Mouse (Mus musculus) retina, embryonic 14.5 days (tissue): ENCODE measurements around the gene Col15a1.

ENCODE experiments used
- DNase-seq: peaks from one replicate; pipeline ENCODE4 v3.0.0-alpha.2; 2015; ENCODE audit warnings: low spot score

Col15a1 gene

DNA sequence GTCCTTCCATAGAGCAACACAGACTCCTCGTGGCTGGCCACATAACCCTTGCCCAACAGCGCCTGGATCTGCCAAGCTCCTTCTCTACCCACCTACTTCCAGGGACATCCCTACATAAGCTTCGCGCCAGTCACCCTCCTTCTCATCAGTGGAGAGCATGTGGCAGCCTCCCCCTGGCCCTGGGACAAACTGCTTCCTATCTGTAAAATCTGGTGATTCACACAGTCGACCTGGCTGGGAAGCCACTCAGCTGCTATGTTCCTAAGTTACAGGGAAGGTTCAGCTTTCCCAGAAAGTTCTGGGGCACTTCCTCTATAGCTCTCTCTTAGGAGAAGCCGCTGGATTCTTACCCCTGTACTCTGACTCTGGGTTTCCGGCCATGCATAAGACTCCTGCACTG is 22.5 kb downstream of the Col15a1 start:
- DNase-seq, result no peak

DNA sequence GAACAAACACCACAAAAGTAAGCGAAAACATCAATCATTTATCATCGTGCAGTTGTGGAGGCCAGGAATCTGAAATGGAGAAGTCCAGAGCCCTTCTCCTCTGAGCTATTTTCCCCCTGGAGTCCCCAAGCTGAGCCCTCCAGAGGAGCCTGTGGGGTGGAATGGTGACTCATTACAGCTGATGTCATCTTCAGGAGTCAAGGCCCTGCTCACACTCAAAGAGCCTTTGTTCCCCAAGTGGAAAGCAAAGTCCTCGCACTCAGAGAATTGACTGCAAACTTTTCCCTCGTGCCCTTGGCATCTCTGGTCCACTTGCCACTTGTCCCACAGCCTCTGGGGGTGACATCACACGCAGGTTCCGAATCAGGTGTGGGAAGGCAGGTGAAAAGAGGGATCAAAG is 23.4 kb downstream of the Col15a1 start:
- DNase-seq, result no peak

DNA sequence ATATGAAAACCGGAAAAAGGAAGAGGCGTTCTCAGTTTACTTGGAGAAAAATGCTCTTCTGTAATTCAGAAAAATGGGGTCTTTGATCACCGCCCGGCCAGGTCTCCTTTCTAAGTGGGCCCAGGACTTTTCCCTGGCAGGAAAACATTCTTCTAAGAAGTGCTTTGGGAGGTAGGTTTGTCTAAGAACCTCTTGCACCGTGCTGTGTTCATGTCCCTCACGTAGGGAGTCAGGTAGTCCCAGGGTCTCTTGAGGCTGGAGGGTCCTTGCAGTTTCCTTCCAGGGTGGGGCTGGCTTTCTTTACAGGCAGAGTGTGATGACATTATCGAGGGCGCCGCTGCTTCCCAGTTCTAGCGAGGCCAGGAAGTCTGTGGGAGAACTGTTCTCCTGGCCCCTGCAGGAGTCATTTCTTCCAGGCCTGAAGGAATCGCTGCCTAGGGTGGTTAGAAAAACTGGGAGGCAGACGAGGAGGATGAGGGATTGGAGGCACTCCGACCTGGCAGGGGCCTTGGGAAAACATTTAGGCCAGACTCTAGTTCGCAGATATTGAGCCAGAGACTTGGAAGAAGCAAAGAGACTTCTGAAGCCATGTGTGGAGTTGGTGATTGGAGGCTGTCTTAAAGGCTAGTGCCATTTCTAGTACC is 25.4 kb downstream of the Col15a1 start:
- DNase-seq, result no peak

GRCm38 (mm10) chr4:47234667-47235267 is 26.8 kb downstream of the Col15a1 start:
- peak; percentile 77 for DNase-seq

GRCm38 (mm10) chr4:47235312-47235711 is 27.4 kb downstream of the Col15a1 start:
- no peak for DNase-seq

- no peak for DNase-seq
These were observed 28.1 kb downstream of the Col15a1 start for GRCm38 (mm10) chr4:47236104-47236503.

- DNase-seq, result peak; percentile 63
These were observed 29.3 kb downstream of the Col15a1 start for GRCm38 (mm10) chr4:47237220-47237619.

- no peak for DNase-seq
These were observed 31.2 kb downstream of the Col15a1 start for GRCm38 (mm10) chr4:47239114-47239513.

DNA sequence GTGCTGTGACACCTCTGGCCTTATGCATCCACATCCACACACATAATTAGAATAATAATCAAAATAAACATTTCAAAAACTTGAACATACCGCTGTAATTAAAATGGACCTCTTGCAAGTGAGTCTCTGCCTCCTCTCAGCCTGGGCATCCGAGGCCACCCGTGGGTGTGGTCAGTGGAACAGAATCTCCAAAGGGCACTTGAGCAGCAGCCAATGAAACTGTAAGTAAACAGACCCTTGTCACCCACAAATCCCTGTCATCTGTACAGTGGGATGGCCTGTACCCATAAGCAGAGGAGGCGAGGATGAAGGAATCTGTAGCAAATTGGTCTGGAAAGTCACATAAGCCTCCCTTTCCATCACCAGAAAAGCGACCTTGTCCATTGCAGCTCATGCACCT is 32.9 kb downstream of the Col15a1 start:
- no peak for DNase-seq

- no peak for DNase-seq
These were observed 34.2 kb downstream of the Col15a1 start for GRCm38 (mm10) chr4:47242127-47242526.

DNA sequence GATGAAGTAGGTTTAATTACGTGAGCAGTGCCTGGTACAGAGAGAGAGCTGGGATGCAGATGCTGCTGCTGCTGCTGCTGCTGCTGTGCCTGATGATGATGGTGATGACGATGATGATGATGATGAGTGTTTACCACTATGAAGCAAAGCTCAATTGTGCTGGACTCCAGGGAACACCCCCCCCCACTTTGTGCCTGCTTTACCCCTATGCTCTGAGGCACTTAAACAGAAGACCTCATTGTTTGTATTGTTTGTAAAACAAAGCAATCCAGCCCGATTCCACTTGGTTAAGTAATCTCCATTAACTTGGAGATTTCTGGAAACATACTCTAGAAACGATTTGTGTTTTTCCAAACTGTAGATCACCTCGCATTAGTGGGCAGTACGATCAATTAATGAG is 36.7 kb downstream of the Col15a1 start:
- peak; percentile 62 for DNase-seq

- no peak for DNase-seq
These were observed 37.7 kb downstream of the Col15a1 start for GRCm38 (mm10) chr4:47245621-47246020.

- DNase-seq, result peak; percentile 78
These were observed 38.9 kb downstream of the Col15a1 start for GRCm38 (mm10) chr4:47246811-47247210.

- DNase-seq, result no peak
These were observed 39.6 kb downstream of the Col15a1 start for GRCm38 (mm10) chr4:47247574-47247973.

- DNase-seq, result no peak
These were observed 41.2 kb downstream of the Col15a1 start for GRCm38 (mm10) chr4:47249193-47249592.

DNA sequence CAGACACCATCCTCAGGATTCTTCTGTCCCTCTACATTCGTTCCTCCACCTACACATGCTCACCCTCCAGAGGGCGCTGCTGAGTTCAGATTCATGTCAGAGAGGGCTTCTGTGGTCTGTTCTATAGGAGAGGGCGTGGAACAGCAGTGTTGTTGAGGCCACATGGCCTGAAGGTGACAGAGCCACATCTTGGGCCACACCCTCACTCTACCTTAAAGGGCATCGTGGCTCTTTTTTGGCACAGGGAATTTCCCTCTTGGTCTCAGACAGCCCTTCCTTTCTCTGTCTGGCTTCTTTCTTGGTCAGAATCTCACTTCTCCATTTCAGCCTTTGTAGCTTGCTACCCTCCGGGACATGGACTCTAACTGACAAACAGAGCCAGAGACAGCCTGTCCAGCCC is 43.1 kb downstream of the Col15a1 start:
- peak; percentile 72 for DNase-seq

DNA sequence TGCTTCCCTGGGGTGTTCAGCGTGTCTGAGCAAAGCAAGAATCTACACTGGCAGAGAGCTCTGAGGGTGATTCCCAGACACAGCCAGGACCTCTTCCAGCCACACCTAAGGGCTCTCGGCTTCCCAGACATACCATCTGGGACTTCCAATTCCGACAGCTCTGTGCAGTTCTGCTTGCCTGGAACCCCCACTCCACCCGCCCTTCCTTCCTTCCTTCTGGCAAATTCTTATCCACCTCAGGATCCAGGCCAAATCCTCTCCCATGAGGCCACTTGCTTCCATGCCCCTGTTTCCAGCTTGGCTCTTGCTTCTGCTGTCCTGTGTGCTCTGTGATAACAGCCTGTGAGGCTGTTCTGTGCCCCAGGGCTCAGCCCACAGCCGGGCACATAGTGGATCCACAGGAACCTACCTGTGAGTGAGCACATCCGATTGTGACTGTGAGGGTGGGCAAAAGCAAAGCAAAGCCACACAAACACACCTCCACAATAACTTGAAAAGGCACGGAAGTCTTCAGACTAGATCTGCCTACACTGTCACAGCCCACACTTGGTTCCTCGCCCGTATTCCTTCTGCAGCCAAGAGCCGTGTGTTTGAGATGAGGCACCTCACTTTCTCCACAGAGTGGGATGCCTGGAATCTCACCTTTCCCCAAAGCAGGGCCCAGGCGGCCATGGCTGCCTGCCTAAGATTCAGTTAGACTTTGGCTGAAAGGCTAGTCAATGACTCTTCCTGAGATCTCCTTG is 43.9 kb downstream of the Col15a1 start:
- DNase-seq, result no peak

- no peak for DNase-seq
These were observed 44.7 kb downstream of the Col15a1 start for GRCm38 (mm10) chr4:47252627-47253026.

DNA sequence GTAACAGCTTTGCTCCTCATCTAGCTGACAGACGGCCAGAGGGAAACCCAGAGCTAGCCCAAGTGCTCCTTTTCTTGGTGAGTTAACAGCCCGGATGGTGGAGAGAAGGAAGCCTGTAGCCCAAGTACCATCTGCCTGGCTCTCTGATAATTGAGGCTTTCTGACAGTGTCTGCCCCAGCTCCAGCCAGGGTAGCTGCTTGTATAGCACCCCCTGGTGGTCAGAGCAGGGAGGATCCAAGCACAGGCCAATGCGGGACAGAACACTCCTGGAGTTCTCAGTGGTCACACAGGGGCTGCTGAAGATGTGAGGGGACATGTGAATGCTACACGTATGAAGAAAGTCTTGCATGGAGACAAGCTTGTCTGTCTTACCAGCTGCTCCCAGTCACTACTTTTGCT is 47.7 kb downstream of the Col15a1 start:
- DNase-seq, result peak; percentile 81

DNA sequence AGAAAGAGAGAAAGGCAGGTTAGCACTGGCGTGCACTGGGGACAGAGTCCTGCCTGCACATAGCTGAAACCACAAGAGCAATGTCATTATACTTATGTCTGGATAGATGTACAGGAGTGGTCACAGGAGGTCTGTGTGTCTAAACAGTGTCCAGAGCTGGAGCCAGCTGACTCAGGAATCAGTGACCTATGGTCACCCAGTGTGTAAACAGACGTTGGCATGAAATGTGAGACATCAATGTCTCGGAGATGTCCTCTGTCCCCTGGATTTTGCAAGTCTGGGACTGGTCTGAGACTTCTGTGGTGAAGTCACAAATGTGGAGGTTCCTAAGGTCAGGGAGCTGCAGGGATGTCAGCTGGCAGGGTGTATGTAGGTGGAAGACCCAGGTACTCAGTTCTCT is 50.2 kb downstream of the Col15a1 start:
- no peak for DNase-seq

GRCm38 (mm10) chr4:47261049-47261448 is 53.1 kb downstream of the Col15a1 start:
- DNase-seq, result no peak

DNA sequence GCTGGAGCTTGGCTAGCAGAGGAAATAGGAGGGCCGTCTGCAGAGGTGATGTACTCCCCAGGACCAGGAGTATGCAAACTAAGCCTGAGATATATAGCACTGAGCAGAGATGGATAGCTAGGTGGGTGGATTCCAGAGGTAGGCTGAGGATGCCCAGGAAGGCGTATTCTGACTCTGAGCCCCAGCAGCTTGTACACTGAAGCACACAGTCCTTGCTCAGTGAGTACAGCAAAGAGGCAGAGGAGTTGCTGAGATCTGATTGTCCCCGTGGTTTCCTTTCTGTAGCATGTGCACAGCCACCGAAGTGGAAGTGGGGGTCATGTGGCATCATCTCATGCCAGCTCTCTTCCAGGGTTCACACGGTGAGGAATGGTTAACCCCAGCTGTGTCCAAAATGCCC is 54.0 kb downstream of the Col15a1 start:
- no peak for DNase-seq

GRCm38 (mm10) chr4:47265555-47265954 is 57.6 kb downstream of the Col15a1 start:
- no peak for DNase-seq
